Mouse (Mus musculus) cortical plate, adult 2 months (tissue): ENCODE data around the gene Cep128. TPM values are rescaled to one million over a fixed set of nuclear protein-coding genes. Genes with fewer than 3 reads are reported as not detected.

ENCODE experiments used
- H3K27ac ChIP-seq: fragments of 200-500 bp; 2 replicates; pipeline ENCODE4 v1.5.1; 2012; ENCODE audit warnings: low read length, control low read depth, inconsistent platforms; ENCODE audit not compliant: insufficient read depth
- H3K4me1 ChIP-seq: fragments of 200-500 bp; 2 replicates; pipeline ENCODE4 v1.6.1; 2011; ENCODE audit warnings: low read length; ENCODE audit not compliant: control insufficient read depth, insufficient read depth
- H3K4me3 ChIP-seq: fragments of 200-500 bp; 2 replicates; pipeline ENCODE4 v1.5.1; 2011; ENCODE audit warnings: mild to moderate bottlenecking, low read length, control low read depth; ENCODE audit not compliant: insufficient read depth
- CTCF ChIP-seq: fragments of 200-500 bp; IDR thresholded peaks from 2 replicates; pipeline ENCODE4 v1.5.1; 2011; ENCODE audit warnings: mild to moderate bottlenecking, control low read depth, low read length; ENCODE audit not compliant: insufficient read depth; ENCODE audit errors: extremely low read depth
- POLR2A ChIP-seq: fragments of 200-500 bp; IDR thresholded peaks from 2 replicates; pipeline ENCODE4 v1.6.1; 2011; ENCODE audit warnings: mild to moderate bottlenecking, low read length, control low read depth; ENCODE audit not compliant: insufficient read depth; ENCODE audit errors: extremely low read depth
- polyA plus RNA-seq: library from polyadenylated mRNA; depleted of rRNA; stranded (reverse); fragments of >200 nt; gene quantifications from 2 replicates; pipeline ENCODE4 v1.2.3, GENCODE M21; 2012

The Cep128 gene
- polyA plus RNA-seq, 1 experiment = 5.9 TPM

DNA sequence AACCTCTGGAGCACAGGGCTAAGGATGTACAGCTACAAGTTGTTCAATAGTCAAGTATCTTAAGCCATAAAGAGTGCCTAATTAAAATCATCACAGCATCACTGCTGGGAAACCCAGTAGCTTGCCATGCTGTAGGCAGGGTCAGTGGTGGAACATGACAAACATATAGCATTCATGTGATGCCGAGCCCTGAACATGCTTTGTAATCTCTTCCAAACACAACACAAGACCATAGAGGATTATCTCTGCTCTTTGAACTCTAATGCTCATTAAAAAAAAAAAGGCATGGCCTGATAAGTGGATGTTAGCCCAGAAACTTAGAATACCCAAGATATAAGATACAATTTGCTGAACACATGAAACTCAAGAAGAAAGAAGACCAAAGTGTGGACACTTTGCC is 181.7 kb downstream of the Cep128 start:
- Histone ChIP-seq H3K27ac (no peak overlapping the region), H3K4me1 (no peaks in the 10 kb centered on the region), H3K4me3 (no peak overlapping the region)
- TF ChIP-seq POLR2A = no peak
- no peak for TF ChIP-seq CTCF

DNA sequence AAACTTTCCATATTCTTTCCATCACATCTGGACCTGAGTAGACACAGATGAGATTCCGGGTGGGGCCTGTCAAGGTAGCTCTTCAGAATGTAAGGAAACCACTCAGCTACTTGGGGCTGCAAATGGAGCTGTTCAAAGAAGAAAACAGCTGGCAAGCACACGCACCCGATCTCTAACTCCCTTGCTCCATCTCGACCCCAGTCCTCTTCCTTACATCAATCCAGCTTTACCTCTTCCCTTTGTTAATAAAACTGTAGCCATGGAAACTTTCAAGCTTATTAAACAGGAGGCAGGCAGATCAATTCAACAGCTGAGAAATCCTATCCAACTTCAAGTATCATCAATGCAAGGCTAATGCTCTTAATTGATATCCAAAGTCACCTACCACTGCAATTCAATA is 195.1 kb downstream of the Cep128 start:
- TF ChIP-seq CTCF (no peak), POLR2A (no peak)
- Histone ChIP-seq H3K27ac (no peak overlapping the region), H3K4me1 (no peaks in the 10 kb centered on the region), H3K4me3 (no peak overlapping the region)

DNA sequence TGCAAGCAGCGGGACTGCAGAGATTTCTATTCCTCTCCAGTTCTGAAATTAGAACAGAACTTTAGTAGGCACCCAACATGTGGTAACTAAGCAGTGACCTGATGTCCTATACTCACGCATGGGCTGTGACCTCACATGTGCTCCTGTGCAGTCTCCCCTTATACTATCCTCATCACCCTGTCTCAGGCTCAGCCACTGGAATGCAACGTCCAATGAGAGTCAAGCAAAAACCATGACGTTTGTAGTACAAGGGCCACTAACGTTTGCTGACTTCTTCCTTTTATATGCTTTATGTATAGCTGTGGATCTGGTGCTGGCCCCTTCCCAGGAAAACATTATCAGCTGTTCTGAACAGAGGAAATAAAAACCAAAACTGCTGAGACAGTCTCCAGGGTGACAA is 198.6 kb downstream of the Cep128 start:
- no peak overlapping the region for H3K4me3 ChIP-seq
- no peaks in the 10 kb centered on the region for H3K4me1 ChIP-seq
- H3K27ac ChIP-seq = no peak overlapping the region
- TF ChIP-seq CTCF = no peak
- no peak for TF ChIP-seq POLR2A

DNA sequence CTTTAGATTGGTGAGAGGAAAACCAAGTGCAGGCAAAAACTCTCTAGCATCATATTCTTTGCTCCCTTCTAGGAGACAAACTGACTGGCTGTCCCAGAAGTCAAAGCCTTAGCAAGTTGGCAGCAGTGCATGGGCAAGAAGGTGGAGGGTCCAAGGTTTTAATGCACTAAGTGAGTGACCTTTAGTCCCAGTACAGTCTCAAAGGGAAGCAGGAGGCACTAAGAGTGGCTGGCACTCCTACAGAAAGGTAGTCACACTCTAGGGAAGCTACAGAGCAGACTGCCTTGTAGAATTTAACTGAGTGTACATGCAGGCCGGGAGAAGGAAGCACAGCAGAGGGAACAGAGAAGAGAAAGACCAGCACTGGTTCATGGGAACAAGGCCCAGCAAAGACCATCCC is 199.6 kb downstream of the Cep128 start:
- Histone ChIP-seq H3K4me3 (no peak overlapping the region), H3K4me1 (no peaks in the 10 kb centered on the region), H3K27ac (no peak overlapping the region)
- TF ChIP-seq CTCF = no peak
- no peak for TF ChIP-seq POLR2A

DNA sequence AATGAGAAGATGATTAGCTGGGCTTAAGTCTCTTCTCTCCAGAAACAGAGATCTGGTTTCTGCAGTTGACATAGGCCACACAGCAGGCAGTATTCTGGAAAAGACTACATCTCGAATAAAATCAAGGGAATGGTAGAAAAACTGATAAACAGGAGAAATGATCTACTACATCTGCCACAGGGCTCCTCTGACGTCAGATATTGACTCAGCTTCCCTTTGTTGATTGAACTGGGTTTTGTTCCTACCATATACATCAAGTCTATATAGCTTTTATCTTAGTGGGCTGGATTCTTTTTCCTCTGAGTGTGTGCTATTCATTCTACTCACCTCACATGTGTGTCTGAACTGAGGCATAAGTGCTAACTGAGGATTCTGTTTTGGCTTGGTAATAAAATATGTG is 200.3 kb downstream of the Cep128 start:
- Histone ChIP-seq H3K4me3 (no peak overlapping the region), H3K27ac (no peak overlapping the region), H3K4me1 (no peaks in the 10 kb centered on the region)
- TF ChIP-seq CTCF = no peak

DNA sequence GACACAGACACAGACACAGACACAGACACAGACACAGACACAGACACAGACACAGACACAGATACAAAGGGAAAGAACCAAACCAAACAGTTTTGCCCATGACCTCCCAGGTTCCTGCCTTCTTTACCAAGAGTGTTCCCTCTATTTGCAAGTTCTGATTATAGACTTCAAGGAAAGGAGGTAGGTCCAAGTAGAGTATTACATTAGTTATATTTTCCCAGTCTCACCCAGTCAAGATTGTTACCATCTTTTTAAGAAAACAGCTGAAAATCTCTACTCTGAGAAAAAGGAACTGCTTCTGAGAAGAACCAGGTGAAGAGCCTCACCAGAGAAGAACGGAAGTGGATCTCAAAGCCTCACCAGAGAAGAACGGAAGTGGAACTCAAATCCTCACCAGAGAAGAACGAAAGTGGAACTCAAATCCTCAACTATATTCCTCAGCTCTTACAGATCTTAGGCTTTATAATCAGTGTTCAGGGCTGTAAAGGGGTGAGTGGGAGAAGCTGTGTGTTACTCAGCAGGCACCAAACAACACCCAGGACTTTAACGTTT is 200.8 kb downstream of the Cep128 start:
- Histone ChIP-seq H3K27ac (no peak overlapping the region), H3K4me1 (no peaks in the 10 kb centered on the region), H3K4me3 (no peak overlapping the region)
- TF ChIP-seq POLR2A (no peak), CTCF (no peak)

DNA sequence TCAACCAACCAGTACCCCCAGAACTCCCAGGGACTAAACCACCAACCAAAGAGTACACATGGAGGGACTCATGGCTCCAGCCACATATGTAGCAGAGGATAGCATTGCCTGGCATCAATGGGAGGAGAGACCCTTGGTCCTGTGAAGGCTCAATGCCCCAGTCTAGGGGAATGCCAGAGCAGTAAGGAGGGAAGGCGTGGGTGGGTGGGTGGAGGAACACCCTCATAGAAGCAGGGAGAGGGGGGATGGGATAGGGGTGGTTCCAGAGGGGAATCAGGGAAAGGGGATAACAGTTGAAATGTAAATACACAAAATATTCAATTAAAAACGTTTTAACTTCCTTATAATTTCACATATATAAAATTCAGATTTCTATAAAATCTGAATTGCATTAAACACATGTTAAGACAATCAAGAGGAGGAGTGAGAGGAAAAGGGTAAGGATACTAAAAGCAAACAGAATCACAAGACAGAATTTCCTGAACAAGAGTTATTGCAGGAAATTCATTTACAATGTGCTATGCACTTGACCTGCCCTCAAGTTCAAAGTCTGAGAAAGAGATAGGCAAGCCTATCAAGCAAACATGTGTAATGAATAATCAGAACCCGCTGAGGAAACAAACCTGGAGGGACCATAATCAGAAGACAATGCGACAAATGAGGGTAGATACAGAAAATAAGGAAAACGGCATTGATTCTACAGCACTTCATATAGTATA is 207.2 kb downstream of the Cep128 start:
- H3K27ac ChIP-seq = no peak overlapping the region
- H3K4me1 ChIP-seq = no peaks in the 10 kb centered on the region
- TF ChIP-seq CTCF = no peak
- no peak for TF ChIP-seq POLR2A
- H3K4me3 ChIP-seq = no peak overlapping the region

DNA sequence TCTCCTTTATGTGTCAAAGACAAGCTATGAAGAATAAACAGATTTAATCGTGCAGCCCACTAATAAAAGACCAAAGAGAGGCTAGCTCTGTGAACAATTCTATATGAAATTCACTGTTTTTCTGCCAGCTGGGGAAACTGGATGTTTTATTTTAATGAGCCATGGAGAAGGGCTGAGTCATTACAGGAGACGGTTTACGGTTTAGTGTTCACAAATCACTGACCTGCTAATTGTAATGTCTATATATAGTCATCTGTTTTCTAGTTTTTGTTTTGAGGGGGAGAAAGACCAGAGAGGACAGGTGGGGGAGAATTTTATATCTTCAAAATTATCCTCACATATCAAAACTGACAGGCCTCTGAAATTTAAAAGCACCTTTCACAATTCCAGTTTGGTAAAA is 212.6 kb downstream of the Cep128 start:
- no peaks in the 10 kb centered on the region for H3K4me1 ChIP-seq
- TF ChIP-seq POLR2A (no peak), CTCF (no peak)
- no peak overlapping the region for H3K27ac ChIP-seq
- H3K4me3 ChIP-seq = no peak overlapping the region

DNA sequence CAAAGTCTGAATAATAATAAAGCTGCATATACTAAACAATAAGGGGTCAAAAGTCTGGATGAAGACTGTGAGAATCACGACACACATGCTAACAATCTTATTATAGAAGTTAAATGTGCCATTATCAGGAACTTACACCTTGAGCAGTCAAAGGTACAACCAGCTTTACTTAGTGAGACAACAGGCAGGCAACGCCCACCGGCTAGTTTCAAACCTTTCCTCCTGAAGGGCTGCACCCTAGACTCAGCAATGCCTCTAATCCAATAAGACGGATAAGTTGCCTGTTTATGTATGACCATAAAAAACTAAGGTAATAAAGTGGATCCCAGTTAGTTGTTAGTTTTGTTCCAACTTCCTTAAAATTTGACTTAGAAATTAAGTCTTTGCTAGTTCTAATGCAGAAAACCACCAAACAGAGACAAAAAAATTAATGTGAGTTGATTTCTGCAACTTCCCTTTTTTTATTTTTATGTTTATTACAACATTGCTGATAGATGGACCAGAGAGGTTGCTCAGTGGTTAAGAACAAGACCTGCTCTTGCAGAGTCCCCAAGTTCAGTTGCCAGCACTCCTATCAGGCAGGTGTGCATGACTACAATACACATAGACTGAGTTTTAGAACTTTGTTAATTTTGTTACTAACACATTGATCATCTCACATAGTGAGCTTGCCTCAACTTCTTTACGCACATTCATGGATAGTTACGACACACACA is 223.0 kb downstream of the Cep128 start:
- H3K4me1 ChIP-seq = no peaks in the 10 kb centered on the region
- no peak overlapping the region for H3K27ac ChIP-seq
- no peak overlapping the region for H3K4me3 ChIP-seq
- TF ChIP-seq CTCF (no peak), POLR2A (no peak)

DNA sequence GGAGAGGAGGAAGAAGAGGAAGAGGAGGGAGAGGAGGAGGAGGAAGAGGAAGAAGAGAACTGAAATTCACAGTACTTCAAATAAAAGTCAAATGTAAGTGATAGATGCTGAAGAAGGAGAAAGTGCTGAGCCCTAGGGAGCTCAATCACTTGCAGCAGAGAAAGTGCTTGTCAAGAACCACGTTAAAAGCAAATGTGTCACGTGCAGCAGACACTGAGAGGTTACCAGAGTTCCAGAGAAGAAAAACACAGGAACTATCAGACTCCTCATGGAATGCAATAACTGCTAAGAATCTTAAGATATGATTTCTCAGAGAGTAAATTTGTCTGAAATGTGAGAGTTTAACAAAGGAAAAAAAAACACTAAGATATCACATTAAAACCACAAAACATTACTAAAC is 225.7 kb downstream of the Cep128 start:
- TF ChIP-seq CTCF = no peak
- TF ChIP-seq POLR2A = no peak
- H3K27ac ChIP-seq = no peak overlapping the region
- H3K4me3 ChIP-seq = no peak overlapping the region
- H3K4me1 ChIP-seq = no peaks in the 10 kb centered on the region
